Mouse (Mus musculus) fibroblast of lung, adult 2 months (primary cell): ENCODE data around the gene Rangrf.
A peak's percentile ranks its signal among the peaks of the same experiment; 100 is the strongest.
"Not testable (repeated sequence)": the region's sequence is repeated elsewhere in the genome, so short reads cannot be mapped to it uniquely, and the experiment has no call there.

Experiments
- DNase-seq: peaks from one replicate; pipeline ENCODE4 v3.0.0-alpha.2; 2011; ENCODE audit warnings: low read depth

Rangrf gene

DNA sequence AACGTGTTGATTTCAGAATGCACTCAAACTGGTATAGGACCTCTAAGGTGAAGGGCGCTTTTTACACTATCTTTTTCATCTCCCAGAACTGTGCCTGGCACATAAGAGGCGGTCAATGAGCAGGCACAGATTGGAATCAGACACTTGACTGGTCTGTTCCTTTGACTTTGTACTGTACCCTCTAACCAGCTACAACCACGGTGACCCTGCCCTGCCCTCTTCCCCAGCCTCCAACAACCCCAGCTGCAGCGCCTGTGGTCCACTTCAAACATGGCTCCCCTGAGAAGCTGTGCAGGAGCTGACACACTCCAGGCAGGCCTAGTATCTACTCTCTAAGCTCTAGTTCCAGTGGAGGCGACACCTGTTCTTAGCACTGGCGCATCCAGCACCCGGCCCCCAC is 32.3 kb downstream of the Rangrf start:
- DNase-seq, result no peak

DNA sequence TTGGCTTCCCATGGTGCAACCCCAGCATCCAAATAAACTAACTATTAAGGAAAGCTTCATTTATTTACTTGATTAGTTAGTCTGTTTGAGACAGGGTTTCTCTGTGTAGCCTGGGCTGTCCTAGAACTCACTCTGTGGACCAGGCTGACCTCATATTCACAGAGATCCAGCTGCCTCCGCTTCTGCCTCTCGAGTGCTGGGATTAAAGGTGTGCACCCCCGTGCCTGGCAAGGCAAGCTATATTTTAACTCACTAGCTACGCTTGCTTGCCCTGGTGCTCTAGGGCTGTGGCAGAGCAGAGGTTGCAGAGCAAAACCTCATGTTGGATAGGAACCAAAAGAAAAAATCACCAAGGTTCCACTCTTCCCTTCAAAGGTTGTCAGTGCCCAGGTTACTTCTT is 34.5 kb downstream of the Rangrf start:
- no peak for DNase-seq

DNA sequence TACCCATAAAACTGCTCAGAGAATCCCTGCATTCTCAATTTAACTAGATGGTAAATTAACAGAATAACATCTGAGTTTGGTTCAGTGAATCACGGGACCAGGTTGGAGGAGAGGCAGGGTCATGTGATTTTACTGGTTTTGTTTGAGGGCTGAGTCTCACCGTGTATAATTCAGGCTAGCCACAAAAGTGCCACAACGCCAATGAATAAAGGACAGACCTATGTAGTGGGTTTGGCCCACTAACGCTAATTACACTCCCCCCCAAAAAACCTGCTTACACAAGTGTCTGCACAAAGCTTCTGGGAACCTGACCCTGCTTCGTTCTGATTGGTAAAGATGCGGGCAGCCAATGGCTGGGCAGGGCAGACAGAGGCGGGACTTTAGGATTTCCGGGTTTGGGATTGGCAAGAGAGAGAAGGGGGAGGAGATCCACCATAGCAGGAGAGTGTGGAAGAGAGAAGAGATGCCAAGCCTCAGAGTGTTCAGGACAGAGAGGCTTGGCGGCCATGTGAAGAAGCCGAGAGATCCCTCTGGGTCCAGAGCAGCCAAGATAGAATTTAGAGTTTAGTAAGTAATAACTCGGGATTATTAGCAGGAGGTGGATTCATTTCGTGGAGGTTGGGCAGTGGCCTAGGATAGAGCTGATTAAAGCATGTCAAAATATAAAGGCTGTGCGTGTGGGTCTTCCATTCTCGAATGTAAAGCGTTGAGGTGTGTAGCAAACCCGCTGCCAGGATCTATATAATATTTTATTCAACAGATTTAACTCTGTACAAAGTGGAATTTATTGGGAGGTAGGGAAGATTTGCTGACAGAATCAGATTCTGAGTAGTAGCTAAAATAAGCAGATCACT is 35.3 kb downstream of the Rangrf start:
- peak; percentile 92 for DNase-seq

DNA sequence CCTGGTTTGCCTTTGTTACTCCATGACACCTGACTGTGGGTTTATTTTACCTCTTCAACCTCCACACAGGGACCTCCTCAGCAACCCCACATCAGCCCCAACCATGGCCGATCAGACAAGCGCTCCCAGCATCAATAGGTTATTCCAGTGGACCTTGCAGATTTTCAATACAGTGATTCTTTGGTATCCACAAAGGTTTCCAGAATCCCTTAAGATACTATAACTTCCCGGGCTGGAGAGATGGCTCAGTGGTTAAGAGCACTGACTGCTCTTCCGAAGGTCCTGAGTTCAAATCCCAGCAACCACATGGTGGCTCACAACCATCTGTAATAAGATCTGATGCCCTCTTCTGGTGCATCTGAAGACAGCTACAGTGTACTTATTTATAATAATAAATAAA is 38.0 kb downstream of the Rangrf start:
- DNase-seq, result not testable (repeated sequence)

DNA sequence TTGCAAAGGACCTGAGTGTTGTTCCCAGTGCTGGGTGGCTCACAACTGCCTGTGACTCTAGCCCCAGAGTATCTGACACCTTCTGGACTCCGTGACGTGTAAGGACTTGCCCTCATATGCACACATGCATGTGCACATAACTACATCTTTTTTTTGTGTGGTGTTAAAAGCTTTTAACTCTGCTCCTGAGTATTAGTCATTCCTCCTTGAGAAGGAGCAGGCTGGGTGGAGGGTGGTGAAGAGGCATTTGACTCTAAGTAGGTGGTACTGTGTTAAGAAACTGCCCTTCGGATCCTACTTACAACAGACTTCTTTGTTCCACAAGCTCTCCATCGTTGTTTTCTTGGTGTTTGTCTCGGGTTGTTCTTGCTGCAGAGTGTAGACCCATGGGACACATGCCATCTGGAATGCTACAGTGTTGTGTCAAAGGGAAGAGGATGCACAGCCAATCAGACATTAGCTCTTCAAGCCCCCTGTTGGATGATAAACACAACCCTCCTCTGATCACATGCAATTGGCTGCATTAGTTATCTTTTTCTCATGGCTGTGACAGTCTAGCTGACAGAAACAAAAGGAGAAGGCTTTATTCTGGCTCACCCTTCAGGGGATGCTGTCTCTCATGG is 41.0 kb downstream of the Rangrf start:
- no peak for DNase-seq

GRCm38 (mm10) chr11:68929947-68930346 is 45.0 kb downstream of the Rangrf start:
- DNase-seq, result no peak

DNA sequence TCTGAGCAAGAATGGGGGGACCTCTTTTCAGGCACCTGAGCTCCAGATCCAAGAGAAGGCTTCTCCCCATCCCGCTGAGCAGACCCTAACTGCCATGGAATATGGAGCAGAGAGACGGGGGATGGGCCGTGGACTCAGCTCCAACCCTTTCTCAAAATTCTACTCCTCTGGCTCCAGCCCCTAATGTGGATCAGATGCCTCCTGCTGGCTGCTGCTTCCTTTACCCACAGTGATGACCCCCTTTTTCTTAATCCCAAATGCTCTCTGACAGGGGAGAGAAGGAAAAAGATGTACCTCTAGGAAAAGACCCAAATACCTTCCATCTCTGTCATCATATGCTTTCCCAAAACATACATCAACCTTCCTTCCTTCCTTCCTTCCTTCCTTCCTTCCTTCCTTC is 48.0 kb downstream of the Rangrf start, which contains the start of gene Odf4:
Gene Odf4, minus strand, starts transcription at position 101 of the 400 bp plus-strand sequence.
- no peak for DNase-seq

DNA sequence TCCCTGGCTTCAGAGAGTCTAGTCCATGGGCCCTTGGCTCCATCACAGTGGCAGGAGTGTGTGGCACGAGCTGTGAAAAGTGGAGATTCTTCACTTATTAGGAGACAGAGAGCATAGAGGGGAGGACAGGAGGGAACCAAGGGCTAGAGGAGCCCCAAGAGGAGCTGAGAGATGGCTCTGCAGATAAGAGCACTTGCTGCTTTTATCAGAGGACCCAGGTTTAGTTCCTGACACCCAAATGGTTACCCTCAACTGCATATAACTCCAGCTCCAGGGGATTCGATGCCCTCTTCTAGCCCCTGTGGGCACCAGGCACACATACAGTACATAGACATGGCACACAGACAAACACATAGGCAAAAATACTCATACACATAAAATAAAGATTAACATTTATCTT is 50.2 kb downstream of the Rangrf start:
- no peak for DNase-seq

DNA sequence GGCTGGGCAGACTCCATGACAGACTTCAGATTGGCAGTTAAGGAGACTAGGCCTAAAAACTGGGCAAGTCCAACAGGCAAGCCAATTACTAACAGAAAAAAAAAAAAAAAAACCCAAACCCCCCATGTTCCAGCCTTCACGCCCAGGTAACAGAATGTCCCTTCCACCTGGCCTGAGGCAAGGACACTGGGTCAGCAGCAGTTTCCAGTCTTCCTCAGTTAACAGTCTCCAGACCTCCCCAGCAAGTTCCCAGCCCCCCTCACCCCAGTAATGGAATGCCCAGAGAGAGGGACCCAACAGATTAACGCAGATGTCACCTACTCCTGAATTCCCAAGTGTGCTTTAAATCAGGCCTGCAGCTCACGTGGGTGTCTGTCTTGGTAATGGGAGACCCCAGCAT is 51.8 kb downstream of the Rangrf start:
- DNase-seq, result no peak
